Mouse (Mus musculus) spleen, adult 2 months (tissue): ENCODE data around the gene Ntf5. TPM values are rescaled to one million over a fixed set of nuclear protein-coding genes. Genes with fewer than 3 reads are reported as not detected.

Experiments
- DNase-seq, 2 experiments: peaks; one replicate each; pipeline versions ENCODE4 v3.0.0 to v3.0.0-alpha.2; 2012 to 2021; ENCODE audit warnings: low spot score in 2 of 2, low read depth in 1 of 2
- H3K27ac ChIP-seq: fragments of 200-500 bp; 2 replicates; pipeline ENCODE4 v1.5.1; 2012; ENCODE audit warnings: low read length, inconsistent platforms; ENCODE audit not compliant: insufficient read depth
- H3K27me3 ChIP-seq: fragments of 200-500 bp; 2 replicates; pipeline ENCODE4 v1.6.1; 2012; ENCODE audit warnings: mild to moderate bottlenecking, moderate library complexity, low read length, inconsistent platforms; ENCODE audit not compliant: control insufficient read depth, insufficient read depth
- H3K36me3 ChIP-seq: fragments of 200-500 bp; 2 replicates; pipeline ENCODE4 v1.6.1; 2012; ENCODE audit warnings: mild to moderate bottlenecking, low read length, inconsistent platforms; ENCODE audit not compliant: control insufficient read depth, insufficient read depth
- H3K4me1 ChIP-seq: fragments of 200-500 bp; 2 replicates; pipeline ENCODE4 v1.6.1; 2011; ENCODE audit warnings: inconsistent platforms; ENCODE audit not compliant: control insufficient read depth, insufficient read depth, insufficient read length
- H3K4me3 ChIP-seq: fragments of 200-500 bp; 2 replicates; pipeline ENCODE4 v1.5.1; 2011; ENCODE audit warnings: mild to moderate bottlenecking, inconsistent platforms; ENCODE audit not compliant: insufficient read depth, insufficient read length; ENCODE audit errors: extremely low read depth
- CTCF ChIP-seq: fragments of 200-500 bp; IDR thresholded peaks from 2 replicates; pipeline ENCODE4 v1.5.1; 2011; ENCODE audit warnings: mild to moderate bottlenecking, inconsistent platforms; ENCODE audit not compliant: insufficient read depth, insufficient read length, insufficient replicate concordance; ENCODE audit errors: extremely low read depth
- POLR2A ChIP-seq: fragments of 200-500 bp; IDR thresholded peaks from 2 replicates; pipeline ENCODE4 v1.6.1; 2011; ENCODE audit warnings: low read depth, low read length, inconsistent platforms
- WGBS: fragments of 180-500 bp; shearing (Covaris S2); methylation state at CpG from one replicate; pipeline ENCODE4 v1.1.7; 2018; 5-methylcytosine and 5-hydroxymethylcytosine counted together
- polyA plus RNA-seq: library from polyadenylated mRNA; depleted of rRNA; stranded (reverse); fragments of >200 nt; gene quantifications from 2 replicates; pipeline ENCODE4 v1.2.3, GENCODE M21; 2012

The Ntf5 gene
- polyA plus RNA-seq, 1 experiment, result 0.12 TPM

DNA sequence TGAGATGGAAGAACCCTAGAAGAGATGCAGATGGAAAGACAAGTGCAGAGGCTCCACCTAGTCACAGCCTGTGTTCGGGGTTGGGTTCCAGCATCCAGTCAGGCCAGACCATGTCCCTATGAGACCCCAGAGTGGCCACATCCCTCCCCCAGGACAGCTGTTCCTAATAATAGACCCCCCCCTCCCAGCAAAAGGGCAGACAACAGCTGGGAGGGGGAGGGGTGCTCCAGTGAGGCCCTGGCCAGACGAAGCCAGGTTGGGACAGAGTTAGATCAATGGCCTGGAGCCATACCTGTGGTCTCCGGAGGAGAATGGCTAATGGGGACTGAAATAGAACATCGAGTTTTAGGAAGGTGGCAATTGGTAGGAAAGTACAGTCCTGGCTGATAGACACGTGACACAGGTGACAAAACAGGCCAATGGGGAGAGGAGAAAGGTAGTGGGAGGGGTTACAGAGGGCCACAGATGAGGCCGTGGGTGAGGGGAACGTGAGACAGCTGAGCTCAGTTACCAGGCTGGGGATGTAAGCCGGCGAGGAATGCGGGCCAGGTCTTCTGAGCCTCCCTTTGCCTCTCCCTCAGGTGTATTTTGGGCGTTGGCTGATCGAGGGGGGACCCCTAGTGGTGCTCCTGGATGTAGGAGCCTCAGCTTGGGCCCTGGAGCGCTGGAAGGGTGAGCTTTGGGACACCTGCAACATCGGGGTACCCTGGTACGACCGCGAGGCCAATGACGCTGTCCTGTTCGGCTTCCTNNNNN, 24.2 kb downstream of the Ntf5 start, which contains the start of gene Ruvbl2:
Gene Ruvbl2 (minus strand): TSS at position 576 of the 756 bp plus-strand sequence.
- Histone ChIP-seq H3K36me3 (0 out of 2 replicates have a peak, but pooled peaks cover 2% of the 10 kb centered on the region), H3K27me3 (no peaks in the 10 kb centered on the region), H3K27ac (no peak within 1 kb of the TSS), H3K4me1 (peaks cover 10% of the 10 kb centered on the region; the same call in 1 of the 2 replicates), H3K4me3 (no peak within 1 kb of the TSS)
- no peak for DNase-seq
- no peak for TF ChIP-seq POLR2A
- TF ChIP-seq CTCF, result no peak
- WGBS, result 74% methylated on average over 19 of the region's 19 CpGs

- H3K36me3 ChIP-seq, result 0 out of 2 replicates have a peak, but pooled peaks cover 3% of the 10 kb centered on the region
- no peak overlapping the region for H3K27ac ChIP-seq
- 86% methylated on average over 22 of the region's 22 CpGs for WGBS
- H3K4me3 ChIP-seq, result no peak overlapping the region
- TF ChIP-seq CTCF (no peak), POLR2A (no peak)
- H3K4me1 ChIP-seq, result no peaks in the 10 kb centered on the region
- DNase-seq, result no peak
- H3K27me3 ChIP-seq, result no peaks in the 10 kb centered on the region
Measured at GRCm38 (mm10) chr7:45443526-45444420, 30.3 kb downstream of the Ntf5 start.

DNA sequence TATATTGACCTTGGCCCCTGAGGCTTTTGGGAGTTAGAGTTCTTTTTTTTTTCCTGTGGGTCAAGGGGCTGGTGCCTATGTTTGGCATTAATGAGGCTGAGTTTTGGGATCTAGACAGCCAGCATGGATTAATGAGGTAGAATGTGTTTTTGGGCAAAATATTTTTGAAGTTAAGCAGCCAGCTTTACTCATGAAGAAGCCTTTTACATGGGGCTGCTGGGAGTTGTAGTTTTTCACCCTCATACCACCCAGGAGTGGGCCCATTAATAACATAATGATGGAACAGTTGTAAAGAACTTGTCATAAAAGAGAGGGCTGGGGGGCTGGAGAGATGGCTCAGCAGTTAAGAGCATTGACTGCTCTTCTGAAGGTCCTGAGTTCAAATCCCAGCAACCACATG, 33.1 kb downstream of the Ntf5 start:
- no peak for TF ChIP-seq CTCF
- no peak for TF ChIP-seq POLR2A
- no peak overlapping the region for H3K27ac ChIP-seq
- H3K4me1 ChIP-seq, result no peaks in the 10 kb centered on the region
- no peaks in the 10 kb centered on the region for H3K27me3 ChIP-seq
- H3K4me3 ChIP-seq, result no peak overlapping the region
- DNase-seq, result no peak
- 0 out of 2 replicates have a peak, but pooled peaks cover 1% of the 10 kb centered on the region for H3K36me3 ChIP-seq

GRCm38 (mm10) chr7:45447325-45447990, 34.0 kb downstream of the Ntf5 start:
- H3K4me1 ChIP-seq, result no peaks in the 10 kb centered on the region
- 0 out of 2 replicates have a peak, but pooled peaks cover 1% of the 10 kb centered on the region for H3K36me3 ChIP-seq
- H3K4me3 ChIP-seq, result no peak overlapping the region
- TF ChIP-seq POLR2A (no peak), CTCF (peak; percentile 24; the same call in 1 of the 2 replicates)
- no peak overlapping the region for H3K27ac ChIP-seq
- H3K27me3 ChIP-seq, result no peaks in the 10 kb centered on the region
- no peak for DNase-seq
- WGBS, result 52% methylated on average over 11 of the region's 11 CpGs

DNA sequence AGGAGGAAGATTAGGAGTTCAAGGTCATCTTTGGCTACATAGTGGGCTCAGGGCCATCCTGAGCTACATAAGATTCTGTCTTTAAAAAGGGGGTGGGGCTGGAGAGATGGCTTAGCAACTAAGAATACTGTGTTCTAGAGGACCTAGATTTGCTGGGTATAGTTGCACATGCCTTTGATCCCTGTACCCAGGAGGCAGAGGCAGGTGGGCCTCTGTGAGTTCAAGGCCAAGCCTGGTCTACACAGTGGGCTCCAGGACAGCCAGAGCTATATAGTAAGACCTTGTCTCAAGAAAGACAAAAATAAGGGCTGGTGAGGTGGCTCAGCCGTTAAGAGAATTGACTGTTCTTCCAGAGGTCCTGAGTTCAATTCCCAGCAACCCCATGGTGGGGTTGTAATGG, 36.5 kb downstream of the Ntf5 start:
- WGBS, result 89% methylated on average over 1 of the region's 1 CpGs
- DNase-seq, result no peak
- no peak overlapping the region for H3K27ac ChIP-seq
- H3K36me3 ChIP-seq, result no peaks in the 10 kb centered on the region
- no peaks in the 10 kb centered on the region for H3K27me3 ChIP-seq
- TF ChIP-seq POLR2A (no peak), CTCF (no peak)
- H3K4me1 ChIP-seq, result no peaks in the 10 kb centered on the region
- H3K4me3 ChIP-seq, result no peak overlapping the region

- H3K36me3 ChIP-seq, result no peaks in the 10 kb centered on the region
- DNase-seq, result peak; percentile 72 to 82
- H3K27me3 ChIP-seq, result no peaks in the 10 kb centered on the region
- no peak overlapping the region for H3K4me3 ChIP-seq
- H3K4me1 ChIP-seq, result no peaks in the 10 kb centered on the region
- TF ChIP-seq POLR2A (no peak), CTCF (peak; percentile 87; the same call in 1 of the 2 replicates)
- WGBS, result 61% methylated on average over 23 of the region's 23 CpGs
- H3K27ac ChIP-seq, result no peak overlapping the region
Measured at GRCm38 (mm10) chr7:45451344-45451982, 38.0 kb downstream of the Ntf5 start.
